21 mouse cellular contexts compared by ENCODE assay signal in the genomic region with DNA sequence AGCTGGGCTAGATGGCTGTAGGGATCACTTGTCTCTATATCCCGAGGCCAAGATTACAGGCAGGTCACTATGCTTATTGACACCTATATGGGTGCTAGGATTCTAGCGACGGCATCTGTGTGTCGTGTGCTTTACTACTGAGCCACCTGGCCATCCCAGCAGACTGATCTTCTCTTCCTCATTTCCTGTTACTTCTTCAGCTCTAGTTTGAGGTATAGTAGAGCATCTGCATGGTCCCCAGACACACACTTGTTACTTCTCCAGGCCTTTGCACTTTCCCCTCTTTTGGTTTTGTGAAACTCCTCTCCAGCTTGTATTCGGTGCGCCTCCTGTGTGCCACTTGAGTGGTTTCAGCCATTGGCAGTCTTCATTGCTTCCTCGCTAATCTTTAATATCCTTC. TPM values are rescaled to one million over a fixed set of nuclear protein-coding genes. Genes with fewer than 3 reads are reported as not detected.
"Had no signal": no experiment of that assay in that cellular context is flagged by ENCODE, and none has a peak within 500 bp of the region (broad histone marks: within the 10 kb centered on the region; RNA-seq: fewer than 3 reads in every experiment).

No protein-coding gene starts in this region.

- ATAC-seq: midbrain, embryonic 16.5 days had no signal

- DNase-seq: lung, adult 18-20 months; lung, embryonic 14.5 days; lung, postnatal 10 days; lung, postnatal 4 days; midbrain, embryonic 14.5 days; right cerebral cortex, postnatal 14 days; right cerebral cortex, postnatal 4 days; spleen, adult 18-20 months; thymus, adult 18-20 months; thymus, postnatal 4 days had no signal

RNA-seq across cellular contexts. Expression of gene Chrna9, which starts 59.5 kb away (rescaled TPM):
- total RNA-seq: megakaryocyte, adult 5-6 weeks; megakaryocyte-erythroid progenitor cell, adult 5-6 weeks; neutrophil, adult 5-6 weeks had no signal
- polyA plus RNA-seq: liver, embryonic 14.5 days; lung, embryonic 14.5 days; midbrain, embryonic 12.5 days; midbrain, embryonic 14.5 days; midbrain, embryonic 16.5 days; myocyte; neural tube, embryonic 12.5 days; neural tube, embryonic 14.5 days; small intestine, adult 2 months; stomach, embryonic 14.5 days had no signal
